Mouse (Mus musculus) megakaryocyte, embryonic 14.5 days (primary cell): ENCODE data around the gene Nfix.

Source experiments
- FLI1 ChIP-seq: IDR thresholded peaks from 2 replicates; pipeline ENCODE4 v1.6.1; 2012; ENCODE audit warnings: low read length, inconsistent platforms, mixed read lengths
- GATA1 ChIP-seq: IDR thresholded peaks from 3 replicates; pipeline ENCODE4 v1.6.1; 2012; ENCODE audit warnings: mixed read lengths, low read length, inconsistent platforms, borderline replicate concordance

DNA sequence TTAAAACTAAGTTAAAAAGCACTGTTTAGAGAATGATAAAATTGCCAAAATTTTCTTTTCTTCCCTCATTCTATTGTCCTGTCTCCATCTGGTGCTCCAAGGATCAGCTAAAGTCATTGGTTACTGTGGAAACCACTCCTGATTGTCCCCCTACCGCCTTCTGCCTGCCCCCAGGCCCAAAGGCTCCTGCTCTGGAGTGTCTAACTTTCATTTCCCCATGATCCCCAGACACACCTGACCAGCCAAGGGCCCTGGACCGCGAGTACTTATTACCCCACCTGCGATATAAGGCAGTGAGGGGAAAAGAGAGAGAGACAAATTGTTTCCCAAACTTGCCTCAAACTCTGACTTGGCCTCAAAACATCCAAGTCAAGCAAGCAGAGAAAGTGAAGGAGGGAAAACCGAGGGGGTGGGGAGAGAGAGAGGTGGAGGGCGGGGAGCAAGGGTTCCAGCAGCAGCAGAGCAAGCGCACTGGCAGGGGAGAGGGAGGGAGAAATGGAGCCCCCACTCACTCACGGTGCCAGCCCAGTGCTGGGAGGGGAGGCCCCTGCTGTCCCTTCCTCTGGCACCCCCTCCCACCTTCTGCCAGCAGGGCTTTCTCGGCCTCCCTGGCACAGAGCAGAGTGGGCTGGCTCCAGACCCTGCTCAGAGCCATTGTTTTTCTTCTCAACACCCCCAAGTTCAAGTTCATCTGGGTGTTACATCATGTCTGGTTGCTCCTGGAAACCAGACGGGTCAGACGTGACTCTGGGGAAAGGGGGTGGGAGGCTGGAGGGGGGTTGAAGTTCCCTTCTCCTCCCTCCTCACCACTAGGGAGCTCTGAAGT, 88.0 kb downstream of the Nfix start:
- no peak for TF ChIP-seq GATA1
- TF ChIP-seq FLI1: no peak
